Mouse (Mus musculus): ENCODE results near the gene Eda2r.

Gene Eda2r

GRCm38 (mm10) chrX:97377065-97377421 is at the start of gene Eda2r:
Eda2r (minus strand) TSS chrX:97377216.
- DNase-seq (ENCODE audit: low spot score in 2 of 2), result no peak

GRCm38 (mm10) chrX:97397872-97398271 is 20.9 kb upstream of the Eda2r start:
- no peak for DNase-seq (ENCODE audit: low spot score in 2 of 2)

- DNase-seq (ENCODE audit: low spot score in 2 of 2), result no peak
Observed at GRCm38 (mm10) chrX:97378076-97378475, 1.1 kb upstream of the Eda2r start.

- no peak for DNase-seq (ENCODE audit: low spot score in 2 of 2)
Observed at GRCm38 (mm10) chrX:97376321-97377064, 523 bp downstream of the Eda2r start.

GRCm38 (mm10) chrX:97372826-97373225 is 4.2 kb downstream of the Eda2r start:
- no peak for DNase-seq (ENCODE audit: low spot score in 2 of 2)

- DNase-seq (ENCODE audit: low spot score in 2 of 2), result no peak
Observed at GRCm38 (mm10) chrX:97369206-97369605, 7.8 kb downstream of the Eda2r start.

- no peak for DNase-seq (ENCODE audit: low spot score in 2 of 2)
Observed at GRCm38 (mm10) chrX:97368741-97369140, 8.3 kb downstream of the Eda2r start.

- DNase-seq (ENCODE audit: low spot score in 2 of 2), result no peak
Observed at GRCm38 (mm10) chrX:97360919-97361318, 16.1 kb downstream of the Eda2r start.

GRCm38 (mm10) chrX:97327891-97328290 is 49.1 kb downstream of the Eda2r start:
- DNase-seq (ENCODE audit: low spot score in 2 of 2), result no peak
